Mouse (Mus musculus) layer of hippocampus, adult 9-10 months (tissue): ENCODE measurements around the gene Kars.

Experiments used
- DNase-seq: peaks from one replicate; pipeline ENCODE4 v3.0.0; 2022; ENCODE audit warnings: low spot score

Gene Kars

DNA sequence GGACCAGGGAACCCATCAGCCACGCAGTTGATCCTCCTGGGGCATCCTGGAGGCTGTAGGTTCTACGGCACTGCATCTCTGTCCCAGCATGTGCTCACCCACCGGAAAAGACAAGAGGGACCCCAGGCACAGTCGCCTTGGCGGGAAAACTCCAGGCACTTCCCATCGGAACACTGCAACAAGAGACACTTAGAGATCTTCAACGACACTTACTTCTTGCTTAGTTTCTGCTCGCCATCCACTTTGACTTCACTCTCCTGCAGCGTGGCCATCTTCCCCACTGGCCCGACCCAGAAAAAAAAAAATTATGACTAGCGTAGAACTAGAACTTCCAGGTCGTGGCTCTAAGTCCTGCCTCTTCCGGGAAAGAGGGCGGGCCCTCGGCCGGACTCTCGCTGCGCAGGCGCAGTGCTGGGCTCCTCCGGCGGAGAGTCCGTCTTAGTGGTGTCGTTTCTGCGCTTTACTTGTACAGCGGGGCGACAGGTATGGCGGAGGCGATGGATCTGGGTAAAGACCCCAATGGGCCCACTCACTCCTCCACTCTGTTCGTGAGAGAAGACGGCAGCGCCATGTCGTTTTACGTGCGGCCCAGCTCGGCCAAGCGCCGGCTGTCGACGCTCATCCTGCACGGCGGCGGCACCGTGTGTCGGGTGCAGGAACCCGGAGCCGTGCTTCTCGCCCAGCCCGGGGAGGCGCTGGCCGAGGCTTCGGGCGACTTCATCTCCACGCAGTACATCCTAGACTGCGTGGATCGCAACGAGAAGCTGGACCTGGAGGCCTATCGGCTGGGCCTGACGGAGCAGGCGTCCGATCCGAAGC, at the start of gene Kars, which contains the start of gene Terf2ip:
TSS of gene Kars (minus strand) at position 327 of the 819 bp plus-strand sequence.
TSS of gene Terf2ip (plus strand) at position 402 of the 819 bp plus-strand sequence.
- peak; percentile 36 for DNase-seq

DNA sequence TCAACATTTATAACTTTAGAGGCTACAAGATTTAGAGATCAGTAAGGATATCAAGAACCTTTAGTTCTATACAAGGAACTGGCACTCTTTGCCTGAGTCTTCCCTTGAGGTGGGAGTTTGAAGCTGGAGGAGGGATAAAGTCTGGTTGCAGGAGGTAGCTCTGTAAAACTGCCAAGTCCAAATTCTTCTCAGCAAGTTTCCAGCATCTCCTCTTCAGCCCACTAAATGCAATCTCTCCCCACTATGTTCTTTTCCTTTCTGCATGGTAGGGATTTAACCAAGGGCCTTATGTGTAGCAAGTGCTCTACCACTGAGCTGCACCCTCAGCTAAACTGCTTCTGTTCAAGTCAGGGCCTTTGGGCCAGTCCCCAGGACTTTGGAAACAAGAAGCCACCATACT, 43.3 kb upstream of the Kars start:
- DNase-seq: no peak

DNA sequence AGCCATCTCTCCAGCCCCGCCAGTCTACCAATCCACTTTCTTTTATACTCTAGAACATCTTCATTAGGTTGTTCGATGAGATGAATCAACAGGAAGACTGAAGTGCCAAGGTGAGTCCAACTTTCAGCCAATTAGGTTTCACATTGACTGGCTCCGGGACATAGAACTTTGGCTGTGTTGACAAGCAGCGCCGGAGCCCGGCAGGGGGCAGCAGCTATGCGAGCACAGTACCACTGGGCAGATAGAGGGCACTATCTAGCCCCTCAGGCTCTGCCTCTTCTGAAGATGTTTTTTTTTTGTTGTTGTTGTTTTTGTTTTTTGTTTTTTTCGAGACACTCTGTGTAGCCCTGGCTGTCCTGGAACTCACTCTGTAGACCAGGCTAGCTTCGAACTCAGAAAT, 40.4 kb upstream of the Kars start:
- no peak for DNase-seq

DNA sequence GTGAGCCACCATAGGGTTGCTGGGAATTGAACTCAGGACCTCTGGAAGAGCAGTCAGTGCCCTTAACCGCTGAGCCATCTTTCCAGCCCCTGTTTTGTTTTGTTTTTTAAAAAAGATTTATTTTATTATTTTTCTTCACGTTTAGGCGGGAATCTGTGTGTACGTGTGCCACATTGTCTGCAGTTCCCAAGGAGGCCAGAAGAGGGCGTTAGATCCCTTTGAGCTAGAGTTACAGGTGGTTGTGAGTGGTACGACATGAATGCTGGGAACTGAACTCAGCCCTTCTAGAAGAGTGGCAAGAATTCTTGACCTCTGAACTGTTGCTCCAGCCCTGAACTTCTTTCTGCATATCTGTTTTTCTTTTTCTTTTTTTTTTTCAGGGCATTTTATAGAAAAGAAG, 38.9 kb upstream of the Kars start:
- DNase-seq: no peak

DNA sequence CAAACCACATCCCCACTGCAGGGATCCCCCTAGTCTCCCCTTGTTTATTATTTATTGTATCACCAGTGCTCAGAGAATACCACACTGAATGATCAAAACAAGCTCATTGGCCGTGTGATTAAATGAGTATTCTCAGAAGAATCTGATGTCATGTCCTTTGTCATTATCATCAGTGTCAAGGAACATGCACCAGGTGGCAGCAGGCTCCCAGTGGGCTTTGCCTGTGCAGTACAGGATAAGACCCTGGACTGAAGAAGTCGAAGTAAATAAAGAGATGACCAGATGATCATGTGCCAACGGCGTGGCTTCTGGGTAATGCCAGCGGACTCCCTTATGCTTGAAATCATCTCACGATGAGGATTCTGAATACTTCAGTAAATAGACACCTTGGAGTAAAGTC, 37.2 kb upstream of the Kars start:
- DNase-seq: no peak

GRCm38 (mm10) chr8:112045896-112046295, 34.8 kb upstream of the Kars start:
- DNase-seq: peak; percentile 80

DNA sequence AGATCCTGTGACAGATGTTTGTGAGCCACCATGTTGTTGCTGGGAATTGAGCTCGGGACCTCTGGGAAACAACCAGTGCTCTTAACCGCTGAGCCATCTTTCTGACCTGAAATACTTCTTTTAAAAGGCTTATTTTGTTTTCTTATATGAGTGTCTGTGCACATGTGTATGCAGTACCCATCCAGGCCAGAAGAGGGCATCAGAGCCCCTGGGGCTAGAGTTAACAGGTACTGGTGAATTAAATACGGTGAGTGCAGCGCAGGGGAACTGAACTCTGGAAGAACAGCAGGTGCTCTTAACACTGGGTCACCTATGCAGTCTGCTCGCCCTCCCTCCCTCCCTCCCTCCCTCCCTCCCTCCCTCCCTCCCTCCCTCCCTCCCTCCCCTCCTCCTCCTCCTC, 34.1 kb upstream of the Kars start:
- DNase-seq: no peak

DNA sequence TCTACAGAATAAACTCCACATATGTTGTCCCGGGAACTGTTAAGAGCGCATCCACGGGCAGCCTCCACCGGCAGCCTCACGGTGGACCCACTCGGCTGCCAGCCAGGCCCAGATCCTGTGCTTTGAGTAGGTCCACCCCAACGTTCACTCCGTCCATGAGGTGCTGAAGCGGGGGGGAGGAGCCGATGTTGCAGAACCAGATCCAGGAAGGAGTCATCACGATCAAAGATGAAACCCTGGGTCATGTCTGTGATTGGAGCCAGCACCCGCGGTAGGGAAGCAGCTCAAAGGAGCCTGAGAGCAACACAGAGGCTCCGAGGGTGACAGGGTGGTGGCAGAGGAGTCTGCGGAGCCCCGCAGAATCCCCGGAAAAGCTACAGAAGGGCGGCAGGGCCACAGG, 26.4 kb upstream of the Kars start:
- no peak for DNase-seq

GRCm38 (mm10) chr8:112034603-112035002, 23.5 kb upstream of the Kars start:
- peak; percentile 33 for DNase-seq

- no peak for DNase-seq
Measured at GRCm38 (mm10) chr8:112033071-112033470, 21.9 kb upstream of the Kars start.

DNA sequence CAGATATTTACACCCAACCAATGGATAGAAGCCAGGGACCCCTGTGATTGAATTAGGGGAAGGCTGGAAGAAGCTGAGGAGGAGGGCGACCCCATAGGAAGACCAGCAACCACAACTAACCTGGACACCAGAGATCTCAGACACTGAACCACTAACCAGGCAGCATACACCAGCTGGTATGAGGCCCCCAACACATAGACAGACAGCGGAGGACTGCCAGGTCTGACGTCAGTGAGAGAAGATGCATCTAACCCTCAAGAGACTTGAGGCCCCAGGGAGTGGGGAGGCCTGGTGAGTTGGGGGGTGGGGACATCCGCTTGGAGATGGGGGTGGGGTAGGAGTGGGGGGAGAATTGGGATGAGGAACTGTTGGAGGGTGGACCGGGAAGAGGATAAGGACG, 19.5 kb upstream of the Kars start:
- DNase-seq: no peak

DNA sequence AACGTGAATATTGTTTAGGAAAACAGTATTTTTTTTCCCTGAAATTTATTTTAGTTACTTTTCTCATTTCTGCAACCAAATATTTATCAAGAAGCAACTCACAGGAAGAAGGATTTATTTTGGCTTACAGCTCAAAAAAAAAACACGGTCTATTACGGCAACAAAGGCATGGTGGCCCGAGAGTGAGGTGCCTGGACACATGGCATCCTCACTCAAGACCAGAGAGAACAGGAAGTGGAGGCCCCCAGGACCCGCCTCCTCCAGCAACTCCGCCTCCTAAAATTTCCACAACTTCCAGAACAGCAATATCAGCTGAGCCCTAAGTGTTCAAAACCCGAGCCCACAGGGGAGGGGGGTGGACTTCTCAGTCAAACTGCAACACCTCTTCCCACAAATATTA, 18.3 kb upstream of the Kars start:
- DNase-seq: no peak

DNA sequence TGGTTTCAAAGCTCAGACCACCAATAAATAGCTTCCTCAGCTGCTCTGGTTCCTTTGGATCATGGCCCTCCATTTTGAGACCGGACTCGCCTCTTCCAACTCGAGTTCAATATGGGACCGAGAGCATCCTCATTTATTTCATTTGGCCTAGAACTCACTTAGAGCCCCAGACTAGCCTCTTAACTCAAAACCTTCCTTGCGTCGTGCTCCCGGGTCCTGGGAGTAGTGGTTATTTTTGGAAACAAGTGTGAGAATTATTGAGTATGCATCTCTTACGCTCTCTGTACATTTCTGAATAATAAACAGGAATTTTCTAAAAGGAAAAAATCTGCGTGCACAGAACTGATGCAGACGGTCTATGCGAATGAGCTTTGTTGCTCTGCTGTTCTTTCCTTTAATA, 3.8 kb upstream of the Kars start, which contains the start of gene Gm6793:
TSS of gene Gm6793 (minus strand) at position 101 of the 400 bp plus-strand sequence.
- no peak for DNase-seq

DNA sequence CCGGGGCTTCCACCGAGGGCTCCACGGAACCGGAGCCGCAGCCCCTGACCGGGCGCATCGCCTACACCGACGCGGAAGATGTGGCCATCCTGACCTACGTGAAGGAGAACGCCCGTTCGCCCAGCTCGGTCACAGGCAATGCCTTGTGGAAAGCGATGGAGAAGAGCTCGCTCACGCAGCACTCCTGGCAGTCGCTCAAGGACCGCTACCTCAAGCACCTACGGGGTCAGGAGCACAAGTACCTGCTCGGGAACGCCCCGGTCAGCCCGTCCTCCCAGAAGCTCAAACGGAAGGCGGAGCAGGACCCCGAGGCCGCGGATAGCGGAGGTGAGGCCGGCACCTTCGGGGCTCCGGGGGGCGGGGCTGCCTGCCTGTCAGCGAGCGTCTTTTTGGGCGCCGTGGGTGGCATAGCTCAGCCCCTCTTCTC, 706 bp upstream of the Kars start:
- DNase-seq: no peak

- DNase-seq: no peak
Measured at GRCm38 (mm10) chr8:112009558-112009957, 1.6 kb downstream of the Kars start.

DNA sequence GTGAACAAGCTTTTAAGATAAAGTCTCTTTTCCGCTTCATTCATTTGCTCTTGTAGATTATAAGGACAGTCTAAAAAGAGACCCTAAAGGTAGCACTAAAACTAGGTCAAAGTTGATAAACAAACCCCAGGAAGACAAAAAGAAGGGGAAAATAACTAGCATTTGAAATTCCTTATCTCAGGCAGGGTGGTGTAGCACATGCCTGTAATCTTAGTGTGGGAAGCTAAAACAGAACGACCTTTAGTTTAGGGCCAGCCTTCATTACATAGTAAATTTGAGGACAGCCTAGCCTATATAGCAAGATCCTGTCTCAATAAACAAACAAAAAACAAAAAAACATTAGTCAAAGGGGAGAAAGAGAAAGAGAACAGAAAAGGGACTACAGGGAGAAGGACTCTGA, 3.5 kb downstream of the Kars start:
- DNase-seq: no peak

GRCm38 (mm10) chr8:112005601-112006000, 5.5 kb downstream of the Kars start:
- no peak for DNase-seq

GRCm38 (mm10) chr8:112004754-112005153, 6.4 kb downstream of the Kars start:
- no peak for DNase-seq

DNA sequence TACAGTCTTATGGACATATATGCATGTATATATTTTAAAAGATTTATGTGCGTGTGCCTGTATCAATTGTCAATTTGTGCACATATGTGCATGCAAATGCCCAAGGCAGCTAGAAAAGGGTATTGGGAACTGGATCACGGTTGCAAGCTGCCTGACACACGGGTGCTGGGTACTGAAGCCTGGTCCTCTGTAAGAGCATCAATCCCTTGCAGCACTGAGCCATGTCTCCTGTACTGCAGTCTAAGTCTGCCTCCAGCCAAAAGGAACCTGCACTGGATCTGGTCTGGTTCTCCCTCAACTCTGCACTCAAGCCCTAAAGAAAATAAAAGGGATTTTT, 18.5 kb downstream of the Kars start:
- no peak for DNase-seq

DNA sequence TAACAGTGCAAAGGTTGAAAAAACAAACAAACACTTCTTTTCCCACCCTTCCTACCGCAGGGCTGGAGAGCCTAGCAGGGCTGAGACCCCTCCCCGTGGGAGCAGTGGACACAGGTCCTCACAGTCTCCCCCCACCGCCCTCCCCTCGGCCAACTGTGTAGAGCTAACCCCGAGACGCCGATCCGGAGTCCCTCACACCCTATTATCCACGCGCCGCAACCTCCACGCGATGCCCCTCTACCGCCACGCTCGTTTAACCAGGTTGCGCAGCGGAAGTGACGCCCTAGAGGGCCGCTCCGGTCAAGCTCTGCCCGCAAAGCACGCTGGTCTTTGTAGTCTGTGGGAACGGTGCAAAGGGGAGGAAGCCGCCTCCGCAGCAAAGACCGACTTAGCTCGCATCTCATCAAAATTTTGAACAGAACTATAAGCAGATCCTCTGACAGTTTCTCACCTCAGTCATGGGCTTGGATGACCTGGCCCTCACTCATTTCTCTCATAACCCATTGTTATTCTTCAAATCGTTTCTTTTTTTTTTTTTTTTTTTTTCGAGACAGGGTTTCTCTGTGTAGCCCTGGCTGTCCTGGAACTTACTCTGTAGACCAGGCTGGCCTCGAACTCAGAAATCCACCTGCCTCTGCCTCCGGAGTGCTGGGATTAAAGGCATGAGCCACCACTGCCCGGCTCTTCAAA, 19.0 kb downstream of the Kars start, which contains the start of gene Adat1:
TSS of gene Adat1 (minus strand) at position 290 of the 690 bp plus-strand sequence.
- peak; percentile 55 for DNase-seq

DNA sequence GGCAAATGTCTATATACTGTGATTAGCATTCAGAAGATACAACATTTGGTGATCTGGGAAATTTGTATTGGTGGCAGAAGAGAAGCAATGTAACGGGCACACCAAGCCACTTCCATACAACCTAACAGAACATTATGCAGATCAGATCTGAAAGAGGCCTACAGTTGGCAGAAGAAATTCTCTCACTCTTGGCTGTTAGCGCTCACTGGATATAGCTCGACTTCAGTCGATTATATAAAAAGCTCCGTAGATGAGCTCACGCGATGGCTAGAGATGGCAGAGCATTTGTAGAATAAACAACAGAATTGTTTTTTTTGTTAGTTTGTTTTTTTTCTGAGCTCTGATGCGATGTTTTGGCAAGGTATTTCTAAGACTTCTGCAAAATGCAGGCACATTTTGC, 19.8 kb downstream of the Kars start:
- DNase-seq: no peak

- DNase-seq: peak; percentile 57
Measured at GRCm38 (mm10) chr8:111989911-111990310, 21.2 kb downstream of the Kars start.

GRCm38 (mm10) chr8:111984511-111984910, 26.6 kb downstream of the Kars start:
- no peak for DNase-seq
